Mouse (Mus musculus) midbrain, embryonic 13.5 days (tissue): ENCODE results near the gene Elovl6. TPM values are rescaled to one million over a fixed set of nuclear protein-coding genes. Genes with fewer than 3 reads are reported as not detected.
A peak's percentile ranks its signal among the peaks of the same experiment; 100 is the strongest.

ENCODE experiments used
- ATAC-seq: fragments of 200-750 bp; cut with Nextera tagmentation; 2 replicates; pipeline ENCODE4 v1.8.0; 2017; ENCODE audit warnings: mild to moderate bottlenecking, moderate TSS enrichment, moderate library complexity
- H3K27ac ChIP-seq: fragments of 300-500 bp; sonication (generic); 2 replicates; pipeline ENCODE4 v1.5.1; 2015; ENCODE audit warnings: inconsistent platforms, mild to moderate bottlenecking, moderate library complexity
- H3K27me3 ChIP-seq: fragments of 300-500 bp; sonication (generic); 2 replicates; pipeline ENCODE4 v1.6.1; 2015; ENCODE audit warnings: mild to moderate bottlenecking, inconsistent platforms
- H3K36me3 ChIP-seq: fragments of 300-500 bp; sonication (generic); 2 replicates; pipeline ENCODE4 v1.6.1; 2015; ENCODE audit warnings: mild to moderate bottlenecking, inconsistent platforms
- H3K4me1 ChIP-seq: fragments of 300-500 bp; sonication (generic); replicated peaks from 2 replicates; pipeline ENCODE4 v1.6.1; 2015; ENCODE audit warnings: inconsistent platforms
- H3K4me2 ChIP-seq: fragments of 300-500 bp; sonication (generic); replicated peaks from 2 replicates; pipeline ENCODE4 v1.6.1; 2015; ENCODE audit warnings: moderate library complexity, mild to moderate bottlenecking, inconsistent platforms
- H3K4me3 ChIP-seq: fragments of 300-500 bp; sonication (generic); replicated peaks from 2 replicates; pipeline ENCODE4 v1.5.1; 2015; ENCODE audit warnings: mild to moderate bottlenecking, inconsistent platforms
- H3K9ac ChIP-seq: fragments of 300-500 bp; sonication (generic); replicated peaks from 2 replicates; pipeline ENCODE4 v1.6.1; 2015; ENCODE audit warnings: mild to moderate bottlenecking, inconsistent platforms
- H3K9me3 ChIP-seq: fragments of 300-500 bp; sonication (generic); 2 replicates; pipeline ENCODE4 v1.6.1; 2016; ENCODE audit warnings: mild to moderate bottlenecking, inconsistent platforms
- WGBS: fragments of 180-500 bp; shearing (Covaris S2); methylation state at CpG from one replicate; pipeline ENCODE4 v1.1.7; 2015; 5-methylcytosine and 5-hydroxymethylcytosine counted together
- microRNA-seq: library from miRNA; unstranded; fragments of <30 nt; microRNA quantifications from one replicate; pipeline ENCODE4, GENCODE M21; 2016
- polyA plus RNA-seq: library from polyadenylated mRNA; unstranded; fragments of >200 nt; fragmentation: Nextera tagmentation; extraction: Ambion mirVana; gene quantifications from 2 replicates; pipeline ENCODE4 v1.2.1, GENCODE M21; 2015

Elovl6 gene
- polyA plus RNA-seq, 1 experiment from 2014 or later, result 31.2 TPM

DNA sequence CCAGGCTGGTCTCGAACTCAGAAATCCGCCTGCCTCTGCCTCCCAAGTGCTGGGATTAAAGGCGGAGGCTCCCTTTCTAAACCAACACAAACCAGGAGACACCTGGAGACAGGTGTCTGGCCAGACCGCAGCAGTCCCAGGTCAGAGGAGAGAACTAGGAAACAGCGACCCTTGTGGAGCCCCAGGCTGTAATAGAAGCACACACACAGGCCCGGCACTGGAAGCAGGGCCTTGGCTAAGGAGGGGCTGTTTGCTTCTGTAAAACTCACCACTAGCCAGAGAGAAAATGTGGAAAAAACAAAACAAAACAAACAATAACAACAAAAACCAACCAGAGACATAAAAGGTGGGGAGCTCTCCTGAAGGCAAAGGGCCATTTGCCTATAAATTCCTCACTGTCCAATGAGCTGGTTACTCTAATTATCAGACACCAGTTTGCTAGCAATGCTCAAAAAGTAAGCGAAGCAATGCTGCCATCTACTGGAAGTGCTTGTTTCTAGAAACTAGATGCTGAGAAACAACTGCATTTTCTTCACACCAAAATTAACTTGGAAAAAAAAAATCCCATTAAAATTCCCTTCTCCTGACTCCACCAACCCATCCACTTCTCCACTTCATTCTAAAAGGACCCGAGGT, 154.7 kb downstream of the Elovl6 start:
- WGBS, result 68% methylated on average over 8 of the region's 8 CpGs
- ATAC-seq, result peak; percentile 71

DNA sequence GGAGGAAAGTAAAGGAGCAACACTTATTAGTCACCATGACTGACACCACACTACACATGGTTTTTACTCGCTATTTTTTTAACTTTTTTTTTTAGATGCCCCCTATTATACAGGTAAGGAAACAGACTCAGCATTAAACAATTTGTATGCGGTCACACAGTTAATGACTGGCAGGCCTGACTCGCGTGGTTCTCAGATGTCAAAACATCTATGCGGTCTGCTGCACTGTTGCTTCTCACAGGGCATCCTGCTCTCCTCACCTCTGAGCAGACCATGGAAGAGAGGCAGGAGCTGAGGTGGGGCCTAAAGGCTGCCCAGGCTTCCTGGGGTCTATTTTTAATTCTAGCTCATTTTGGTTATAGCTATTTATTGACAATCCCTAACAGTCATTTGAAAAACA, 155.3 kb downstream of the Elovl6 start:
- H3K9ac ChIP-seq, result no peak overlapping the region
- H3K36me3 ChIP-seq, result no peaks in the 10 kb centered on the region
- H3K4me1 ChIP-seq, result no peaks in the 10 kb centered on the region
- H3K9me3 ChIP-seq, result no peaks in the 10 kb centered on the region
- ATAC-seq, result no peak
- H3K27ac ChIP-seq, result no peak overlapping the region
- no peaks in the 10 kb centered on the region for H3K27me3 ChIP-seq
- no peak overlapping the region for H3K4me2 ChIP-seq
- 72% methylated on average over 5 of the region's 5 CpGs for WGBS
- H3K4me3 ChIP-seq, result no peak overlapping the region

More for the DNA sequence above, 154.7 kb downstream of the Elovl6 start:
- Histone ChIP-seq H3K9ac (no peak overlapping the region), H3K9me3 (no peaks in the 10 kb centered on the region), H3K4me2 (no peak overlapping the region), H3K27me3 (no peaks in the 10 kb centered on the region), H3K27ac (no peak overlapping the region), H3K4me3 (no peak overlapping the region), H3K36me3 (no peaks in the 10 kb centered on the region), H3K4me1 (no peaks in the 10 kb centered on the region)

Small RNAs within 50 kb of the gene (microRNA-seq; reads per million reads assigned to microRNA genes)
- not detected for gene Gm24515

Other genes with a start within 250 kb of the Elovl6 start
- 0.77 and 0.79 TPM in 2 replicates for gene Enpep, start 199.6 kb upstream of the Elovl6 start, polyA plus RNA-seq
- 1.9 TPM in 2 replicates for gene Egf, start 223.0 kb downstream of the Elovl6 start, polyA plus RNA-seq